Mouse (Mus musculus): ENCODE data around the gene Sec24a. TPM values are rescaled to one million over a fixed set of nuclear protein-coding genes. Genes with fewer than 3 reads are reported as not detected.

The Sec24a gene
- polyA plus RNA-seq, 1 experiment from 2014 or later, result 11.4 TPM

DNA sequence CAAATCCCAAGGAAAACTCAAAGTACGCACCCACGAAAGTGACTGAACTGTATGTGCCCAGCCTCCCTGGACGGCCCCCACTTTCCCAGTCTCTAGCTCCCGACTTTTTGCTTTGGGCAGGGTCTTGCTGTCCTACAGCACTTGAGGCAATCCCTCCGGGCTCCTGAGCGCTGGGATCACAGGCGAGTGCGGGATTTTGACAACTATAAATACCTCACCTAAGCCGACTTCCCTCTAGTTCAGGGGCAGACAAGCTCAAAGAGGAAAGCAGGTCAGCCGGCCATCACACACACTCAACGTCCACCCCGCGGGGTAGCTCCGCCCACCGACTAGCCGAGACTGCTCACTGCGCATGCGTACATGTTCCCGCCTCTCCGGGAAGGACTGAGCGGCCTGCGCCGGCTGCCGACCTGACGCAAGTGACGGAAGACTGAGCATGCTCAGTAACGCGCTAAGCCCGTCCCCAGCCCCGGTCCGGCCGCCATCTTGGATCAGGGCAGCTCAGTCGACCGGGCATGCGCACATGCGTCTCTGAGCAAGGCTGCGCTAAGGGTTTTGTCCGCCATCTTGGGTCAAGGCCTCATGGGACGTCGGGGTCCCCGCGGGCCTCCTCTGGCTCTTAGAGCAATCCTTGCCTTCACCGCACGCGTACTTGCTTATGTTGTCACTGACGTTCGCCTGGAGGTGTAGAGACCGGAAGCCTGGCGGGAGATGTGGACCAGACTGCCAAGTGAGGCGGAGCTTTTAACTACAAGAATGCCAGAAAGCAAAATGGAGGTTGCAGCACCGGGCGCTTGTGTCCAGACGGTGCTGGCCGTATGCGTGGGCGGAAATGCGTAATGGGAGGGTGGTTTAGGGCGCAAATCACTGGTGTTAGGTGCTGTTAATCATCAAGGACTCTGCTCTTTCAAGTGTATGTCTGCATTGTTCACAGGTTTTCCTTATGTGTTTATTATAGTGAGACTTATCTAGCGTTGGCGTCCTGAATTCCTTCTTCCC lies 74.8 kb downstream of the Sec24a start, which contains the start of gene 0610009B22Rik:
Gene 0610009B22Rik, minus strand, starts transcription at position 545 of the 999 bp plus-strand sequence.
- no peaks in the 10 kb centered on the region for H3K27me3 ChIP-seq (ENCODE audit: control insufficient read depth, insufficient read depth, low read length)
- H3K9ac ChIP-seq (ENCODE audit: low read length), result peak within 1 kb of the TSS; percentile 85
- no peaks in the 10 kb centered on the region for H3K36me3 ChIP-seq (ENCODE audit: control insufficient read depth, insufficient read depth, low read length)
- no peaks in the 10 kb centered on the region for H3K9me3 ChIP-seq (ENCODE audit: control insufficient read depth, low read length)
- ATAC-seq (ENCODE audit: insufficient number of reproducible peaks, low FRiP score, low TSS enrichment, low read depth) (peak; percentile 99), DNase-seq (ENCODE audit: low spot score) (peak; percentile 100)
- peak within 1 kb of the TSS; percentile 95 for H3K27ac ChIP-seq (replicated peaks; ENCODE audit: low read depth, low read length)
- peak within 1 kb of the TSS; percentile 73 for H3K4me3 ChIP-seq (ENCODE audit: low read depth, low read length)
- H3K4me1 ChIP-seq (ENCODE audit: control insufficient read depth, insufficient read depth, low read length), result peaks cover 6% of the 10 kb centered on the region; the same call in 1 of the 2 replicates
- under 1% methylated on average over 60 of the region's 60 CpGs for WGBS
- peak within 1 kb of the TSS; percentile 64 for H3K4me2 ChIP-seq (ENCODE audit: low read depth, severe bottlenecking)

DNA sequence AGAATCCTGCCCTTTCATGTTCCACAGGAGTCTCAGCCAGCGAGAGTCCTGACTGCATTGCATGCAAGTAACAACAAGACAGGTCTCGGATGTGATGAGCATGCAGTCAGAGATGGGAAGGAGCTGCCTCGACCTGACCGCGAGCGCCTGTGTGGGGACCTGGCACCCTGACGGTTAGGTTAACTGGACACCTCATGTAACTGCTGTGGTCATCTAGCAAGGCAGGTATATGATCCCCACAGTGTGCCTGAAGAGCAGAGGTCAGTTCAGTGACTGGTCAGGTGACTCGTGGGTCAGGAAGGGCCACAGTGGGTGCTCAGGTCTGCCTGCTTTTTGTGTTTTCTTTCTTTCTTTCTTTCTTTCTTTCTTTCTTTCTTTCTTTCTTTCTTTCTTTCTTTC lies 81.5 kb downstream of the Sec24a start:
- Histone ChIP-seq H3K27ac (replicated peaks; ENCODE audit: low read depth, low read length) (no peak overlapping the region), H3K9me3 (ENCODE audit: control insufficient read depth, low read length) (no peaks in the 10 kb centered on the region), H3K36me3 (ENCODE audit: control insufficient read depth, insufficient read depth, low read length) (no peaks in the 10 kb centered on the region), H3K4me3 (ENCODE audit: low read depth, low read length) (no peak overlapping the region), H3K4me1 (ENCODE audit: control insufficient read depth, insufficient read depth, low read length) (no peaks in the 10 kb centered on the region), H3K9ac (ENCODE audit: low read length) (no peak overlapping the region), H3K27me3 (ENCODE audit: control insufficient read depth, insufficient read depth, low read length) (no peaks in the 10 kb centered on the region), H3K4me2 (ENCODE audit: low read depth, severe bottlenecking) (no peak overlapping the region)
- ATAC-seq (ENCODE audit: insufficient number of reproducible peaks, low FRiP score, low TSS enrichment, low read depth), result no peak
- no peak for DNase-seq (ENCODE audit: low spot score)
- WGBS, result 39% methylated on average over 8 of the region's 8 CpGs

DNA sequence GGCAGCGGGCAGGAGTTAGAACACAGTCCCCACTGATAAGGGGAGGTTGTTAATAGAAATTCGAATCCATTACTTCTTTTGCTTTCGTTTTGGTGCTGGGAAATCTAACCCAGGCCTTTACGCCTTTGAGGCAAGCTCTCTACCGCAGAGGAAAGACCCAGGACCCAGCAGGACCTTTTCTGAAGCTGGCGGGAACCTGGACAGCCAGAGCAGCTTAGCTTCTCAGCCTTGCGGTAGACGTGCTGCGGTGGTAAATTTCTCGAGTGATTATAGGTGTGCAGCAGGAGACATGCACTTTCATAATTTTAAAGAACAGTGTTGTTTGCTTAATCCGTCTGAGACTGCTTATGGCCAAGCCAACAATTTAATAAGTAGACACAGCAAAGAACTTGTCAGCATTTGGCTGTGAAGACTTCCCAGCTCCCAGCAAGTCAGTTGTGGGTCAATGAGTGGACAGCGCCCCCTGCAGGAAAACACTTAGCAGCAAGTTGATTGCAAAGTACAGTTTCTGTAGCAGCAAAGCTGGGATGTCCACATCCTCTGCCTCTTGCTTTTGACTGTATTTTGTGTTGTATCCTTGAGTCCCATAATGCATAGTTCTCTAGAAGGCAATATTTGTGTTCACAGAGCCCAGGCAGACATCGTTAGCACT lies 82.0 kb downstream of the Sec24a start:
- ATAC-seq (ENCODE audit: insufficient number of reproducible peaks, low FRiP score, low TSS enrichment, low read depth), result no peak
- WGBS, result 34% methylated on average over 13 of the region's 13 CpGs
- no peaks in the 10 kb centered on the region for H3K36me3 ChIP-seq (ENCODE audit: control insufficient read depth, insufficient read depth, low read length)
- H3K9me3 ChIP-seq (ENCODE audit: control insufficient read depth, low read length), result no peaks in the 10 kb centered on the region
- no peak overlapping the region for H3K9ac ChIP-seq (ENCODE audit: low read length)
- H3K4me1 ChIP-seq (ENCODE audit: control insufficient read depth, insufficient read depth, low read length), result no peaks in the 10 kb centered on the region
- no peak overlapping the region for H3K4me2 ChIP-seq (ENCODE audit: low read depth, severe bottlenecking)
- H3K27me3 ChIP-seq (ENCODE audit: control insufficient read depth, insufficient read depth, low read length), result no peaks in the 10 kb centered on the region
- peak; percentile 94 for DNase-seq (ENCODE audit: low spot score)
- no peak overlapping the region for H3K4me3 ChIP-seq (ENCODE audit: low read depth, low read length)
- no peak overlapping the region for H3K27ac ChIP-seq (replicated peaks; ENCODE audit: low read depth, low read length)

DNA sequence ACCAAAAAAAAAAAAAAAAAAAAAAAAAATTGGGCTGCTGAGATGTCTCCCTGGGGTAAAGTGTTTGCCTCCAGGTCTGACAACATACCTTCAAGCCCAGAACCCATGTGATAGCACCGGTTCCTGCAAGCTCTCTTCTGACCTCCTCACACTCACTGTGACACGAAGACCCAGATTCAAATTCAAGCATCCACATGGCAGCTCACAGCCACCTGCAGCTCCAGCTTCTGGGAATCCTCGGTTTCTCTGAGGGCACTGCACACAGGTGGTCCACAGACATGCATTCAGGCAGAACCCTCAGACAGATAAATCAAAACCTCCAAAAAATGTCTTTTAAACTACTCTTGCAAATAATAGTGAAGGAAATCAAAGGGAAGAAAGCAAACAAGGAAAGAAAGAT lies 84.0 kb downstream of the Sec24a start:
- no peak for ATAC-seq (ENCODE audit: insufficient number of reproducible peaks, low FRiP score, low TSS enrichment, low read depth)
- 77% methylated on average over 3 of the region's 3 CpGs for WGBS
- Histone ChIP-seq H3K27ac (replicated peaks; ENCODE audit: low read depth, low read length) (no peak overlapping the region), H3K9me3 (ENCODE audit: control insufficient read depth, low read length) (no peaks in the 10 kb centered on the region), H3K36me3 (ENCODE audit: control insufficient read depth, insufficient read depth, low read length) (no peaks in the 10 kb centered on the region), H3K4me3 (ENCODE audit: low read depth, low read length) (no peak overlapping the region), H3K9ac (ENCODE audit: low read length) (no peak overlapping the region), H3K4me1 (ENCODE audit: control insufficient read depth, insufficient read depth, low read length) (no peaks in the 10 kb centered on the region), H3K27me3 (ENCODE audit: control insufficient read depth, insufficient read depth, low read length) (no peaks in the 10 kb centered on the region), H3K4me2 (ENCODE audit: low read depth, severe bottlenecking) (no peak overlapping the region)
- no peak for DNase-seq (ENCODE audit: low spot score)

DNA sequence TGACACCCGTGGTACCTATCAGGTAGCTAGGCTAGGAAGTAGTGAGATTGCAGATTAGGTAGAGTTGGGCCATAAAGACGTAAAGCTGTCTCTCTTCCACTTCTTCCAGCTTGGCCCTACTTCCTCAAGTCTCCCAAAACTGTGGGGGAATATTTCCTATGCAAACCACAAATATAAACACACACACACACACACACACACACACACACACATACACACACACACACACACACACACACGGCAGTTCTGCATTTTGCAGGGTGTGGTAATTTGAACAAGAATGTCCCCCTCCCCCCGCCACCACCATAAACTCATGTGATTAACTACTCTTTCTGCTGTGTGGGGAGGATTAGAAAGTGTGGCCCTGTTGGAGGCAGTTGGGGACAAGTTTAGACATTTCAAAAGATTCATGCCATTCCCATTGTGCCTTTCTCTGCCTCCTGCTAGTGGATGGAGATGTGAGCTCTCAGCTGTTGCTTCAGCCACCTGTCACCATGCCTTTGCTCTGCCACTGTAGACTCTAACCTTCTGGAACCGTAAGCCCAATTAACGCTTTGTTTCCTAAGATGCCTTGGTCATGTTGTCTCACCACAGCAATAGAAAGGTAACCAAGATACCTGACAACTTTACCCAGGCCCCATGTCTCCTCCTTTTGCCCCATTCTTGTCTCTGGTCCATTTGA lies 85.6 kb downstream of the Sec24a start:
- no peak for DNase-seq (ENCODE audit: low spot score)

DNA sequence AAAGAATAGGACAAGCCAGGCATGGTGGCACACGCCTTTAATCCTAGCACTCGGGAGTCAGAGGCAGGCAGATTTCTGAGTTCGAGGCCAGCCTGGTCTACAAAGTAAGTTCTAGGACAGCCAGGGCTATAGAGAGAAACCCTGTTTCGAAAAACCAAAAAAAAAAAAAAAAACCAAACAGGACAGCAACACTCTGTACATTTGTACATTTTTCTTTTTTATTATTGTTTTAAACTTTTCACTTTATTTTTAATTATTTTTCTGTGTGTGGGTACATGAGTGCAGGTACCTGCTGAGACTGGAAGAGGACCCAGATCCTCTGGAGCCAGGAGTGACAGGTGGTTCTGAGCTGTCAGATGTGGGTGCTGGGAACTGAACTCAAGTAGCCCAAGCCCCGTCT lies 88.0 kb downstream of the Sec24a start:
- Histone ChIP-seq H3K9me3 (ENCODE audit: control insufficient read depth, low read length) (no peaks in the 10 kb centered on the region), H3K4me2 (ENCODE audit: low read depth, severe bottlenecking) (no peak overlapping the region), H3K27ac (replicated peaks; ENCODE audit: low read depth, low read length) (no peak overlapping the region), H3K4me3 (ENCODE audit: low read depth, low read length) (no peak overlapping the region), H3K27me3 (ENCODE audit: control insufficient read depth, insufficient read depth, low read length) (no peaks in the 10 kb centered on the region), H3K9ac (ENCODE audit: low read length) (no peak overlapping the region), H3K4me1 (ENCODE audit: control insufficient read depth, insufficient read depth, low read length) (no peaks in the 10 kb centered on the region), H3K36me3 (ENCODE audit: control insufficient read depth, insufficient read depth, low read length) (no peaks in the 10 kb centered on the region)
- no peak for ATAC-seq (ENCODE audit: insufficient number of reproducible peaks, low FRiP score, low TSS enrichment, low read depth)
- WGBS, result 80% methylated on average over 5 of the region's 5 CpGs
- DNase-seq (ENCODE audit: low spot score), result no peak

More for the DNA sequence above, 85.6 kb downstream of the Sec24a start:
- no peak overlapping the region for H3K27ac ChIP-seq (replicated peaks; ENCODE audit: low read depth, low read length)
- H3K9me3 ChIP-seq (ENCODE audit: control insufficient read depth, low read length), result no peaks in the 10 kb centered on the region
- ATAC-seq (ENCODE audit: insufficient number of reproducible peaks, low FRiP score, low TSS enrichment, low read depth), result no peak
- H3K36me3 ChIP-seq (ENCODE audit: control insufficient read depth, insufficient read depth, low read length), result no peaks in the 10 kb centered on the region
- no peaks in the 10 kb centered on the region for H3K27me3 ChIP-seq (ENCODE audit: control insufficient read depth, insufficient read depth, low read length)
- WGBS, result 64% methylated on average over 6 of the region's 6 CpGs
- no peaks in the 10 kb centered on the region for H3K4me1 ChIP-seq (ENCODE audit: control insufficient read depth, insufficient read depth, low read length)
- H3K4me3 ChIP-seq (ENCODE audit: low read depth, low read length), result no peak overlapping the region
- H3K4me2 ChIP-seq (ENCODE audit: low read depth, severe bottlenecking), result no peak overlapping the region
- no peak overlapping the region for H3K9ac ChIP-seq (ENCODE audit: low read length)

DNA sequence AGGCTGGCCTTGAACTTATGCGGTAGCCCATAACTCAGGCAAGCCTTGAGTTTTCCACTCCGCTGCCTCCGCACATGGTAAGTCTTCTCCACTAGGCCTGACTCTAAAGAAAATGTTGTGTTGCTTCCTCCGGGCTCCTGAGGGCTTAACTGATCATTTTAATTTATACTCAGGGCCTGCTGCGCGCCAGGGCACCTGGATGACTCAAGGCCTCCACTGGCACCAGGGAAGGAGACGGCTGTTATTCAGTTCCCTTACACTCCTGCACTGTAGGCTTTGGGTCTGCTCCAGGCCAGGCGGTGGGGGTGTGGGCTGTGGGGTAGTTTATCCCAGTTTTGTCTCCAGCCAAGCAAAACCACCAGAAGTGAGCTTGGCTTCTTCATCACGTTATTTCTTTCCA lies 90.1 kb downstream of the Sec24a start:
- DNase-seq (ENCODE audit: low spot score) (no peak), ATAC-seq (ENCODE audit: insufficient number of reproducible peaks, low FRiP score, low TSS enrichment, low read depth) (no peak)
- Histone ChIP-seq H3K9ac (ENCODE audit: low read length) (no peak overlapping the region), H3K27ac (replicated peaks; ENCODE audit: low read depth, low read length) (no peak overlapping the region), H3K9me3 (ENCODE audit: control insufficient read depth, low read length) (no peaks in the 10 kb centered on the region), H3K4me3 (ENCODE audit: low read depth, low read length) (no peak overlapping the region), H3K4me1 (ENCODE audit: control insufficient read depth, insufficient read depth, low read length) (no peaks in the 10 kb centered on the region), H3K4me2 (ENCODE audit: low read depth, severe bottlenecking) (no peak overlapping the region), H3K27me3 (ENCODE audit: control insufficient read depth, insufficient read depth, low read length) (no peaks in the 10 kb centered on the region), H3K36me3 (ENCODE audit: control insufficient read depth, insufficient read depth, low read length) (no peaks in the 10 kb centered on the region)
- 85% methylated on average over 9 of the region's 9 CpGs for WGBS

DNA sequence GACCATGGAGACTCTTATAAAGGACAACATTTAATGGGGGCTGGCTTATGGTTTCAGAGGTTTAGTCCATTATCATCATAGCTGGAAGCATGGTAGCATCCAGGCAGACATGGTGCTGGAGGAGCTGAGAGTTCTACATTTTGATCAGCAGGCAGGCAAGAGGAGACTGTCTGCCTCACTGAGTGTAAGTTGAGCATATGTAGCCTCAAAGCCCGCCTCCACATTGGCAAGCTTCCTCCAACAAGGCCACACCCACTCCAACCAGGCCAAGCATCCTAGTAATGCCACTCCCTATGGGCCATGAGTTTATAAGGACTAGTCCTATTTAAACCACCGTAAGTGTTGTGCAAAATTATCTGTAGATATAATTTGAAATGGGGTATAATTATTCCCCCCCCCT lies 92.1 kb downstream of the Sec24a start:
- no peak overlapping the region for H3K9ac ChIP-seq (ENCODE audit: low read length)
- no peaks in the 10 kb centered on the region for H3K4me1 ChIP-seq (ENCODE audit: control insufficient read depth, insufficient read depth, low read length)
- no peak for DNase-seq (ENCODE audit: low spot score)
- no peaks in the 10 kb centered on the region for H3K36me3 ChIP-seq (ENCODE audit: control insufficient read depth, insufficient read depth, low read length)
- no peaks in the 10 kb centered on the region for H3K9me3 ChIP-seq (ENCODE audit: control insufficient read depth, low read length)
- H3K4me3 ChIP-seq (ENCODE audit: low read depth, low read length), result no peak overlapping the region
- H3K27me3 ChIP-seq (ENCODE audit: control insufficient read depth, insufficient read depth, low read length), result no peaks in the 10 kb centered on the region
- no peak overlapping the region for H3K4me2 ChIP-seq (ENCODE audit: low read depth, severe bottlenecking)
- no peak for ATAC-seq (ENCODE audit: insufficient number of reproducible peaks, low FRiP score, low TSS enrichment, low read depth)
- H3K27ac ChIP-seq (replicated peaks; ENCODE audit: low read depth, low read length), result no peak overlapping the region
- 81% methylated on average over 2 of the region's 2 CpGs for WGBS

All from limb, embryonic 11.5 days (tissue).